ENCODE assay signal across 26 mouse cellular contexts in genomic region chr14:15797019-15797418, GRCm38 (mm10).
"Had no signal": no experiment of that assay in that cellular context is flagged by ENCODE, and none has a peak within 500 bp of the region (broad histone marks: within the 10 kb centered on the region; RNA-seq: fewer than 3 reads in every experiment).

No protein-coding gene starts in this region.

- H3K9me3 ChIP-seq: heart, embryonic 13.5 days; heart, embryonic 15.5 days; hindbrain, embryonic 13.5 days; hindbrain, embryonic 15.5 days; intestine, embryonic 15.5 days; kidney, embryonic 15.5 days; limb, embryonic 10.5 days; limb, embryonic 12.5 days; liver, embryonic 13.5 days; liver, embryonic 15.5 days had no signal

- ATAC-seq: hindbrain, postnatal 0 days; intestine, embryonic 15.5 days; intestine, postnatal 0 days had no signal

- H3K4me3 ChIP-seq: heart, adult 2 months; heart, embryonic 13.5 days; heart, embryonic 15.5 days; hindbrain, embryonic 13.5 days; hindbrain, embryonic 15.5 days; intestine, embryonic 15.5 days; kidney, embryonic 15.5 days; layer of hippocampus, adult 2 months; left cerebral cortex, adult 2 months; limb, embryonic 10.5 days; limb, embryonic 12.5 days; liver, embryonic 13.5 days; liver, embryonic 15.5 days had no signal

- H3K27ac ChIP-seq: heart, adult 2 months; heart, embryonic 13.5 days; heart, embryonic 15.5 days; hindbrain, embryonic 13.5 days; hindbrain, embryonic 15.5 days; hindbrain, postnatal 0 days; intestine, embryonic 15.5 days; kidney, embryonic 15.5 days; kidney, postnatal 0 days; layer of hippocampus, adult 2 months; left cerebral cortex, adult 2 months; limb, embryonic 10.5 days; limb, embryonic 12.5 days; liver, embryonic 13.5 days; liver, embryonic 15.5 days had no signal

- H3K4me1 ChIP-seq: heart, embryonic 13.5 days; heart, embryonic 15.5 days; hindbrain, embryonic 13.5 days; hindbrain, embryonic 15.5 days; intestine, embryonic 15.5 days; kidney, embryonic 15.5 days; limb, embryonic 10.5 days; limb, embryonic 12.5 days; liver, embryonic 13.5 days; liver, embryonic 15.5 days had no signal

- DNase-seq: gastrocnemius, postnatal 14 days; gastrocnemius, postnatal 36 days; heart, adult 11 months; heart, adult 2 months; heart, postnatal 14 days; heart, postnatal 36 days; kidney, adult 18-20 months; kidney, adult 8-10 months; kidney, postnatal 14 days; kidney, postnatal 36 days; liver; liver, embryonic 13.5 days had no signal

- H3K27me3 ChIP-seq: heart, embryonic 13.5 days; heart, embryonic 15.5 days; hindbrain, embryonic 13.5 days; hindbrain, embryonic 15.5 days; intestine, embryonic 15.5 days; kidney, embryonic 15.5 days; limb, embryonic 12.5 days; liver, embryonic 13.5 days; liver, embryonic 15.5 days had no signal

- H3K36me3 ChIP-seq: heart, embryonic 13.5 days; heart, embryonic 15.5 days; hindbrain, embryonic 13.5 days; hindbrain, embryonic 15.5 days; intestine, embryonic 15.5 days; kidney, embryonic 15.5 days; limb, embryonic 10.5 days; limb, embryonic 12.5 days; liver, embryonic 13.5 days; liver, embryonic 15.5 days had no signal
